Mouse (Mus musculus): ENCODE results near the gene Mlst8.
A peak's percentile ranks its signal among the peaks of the same experiment; 100 is the strongest.

DNA sequence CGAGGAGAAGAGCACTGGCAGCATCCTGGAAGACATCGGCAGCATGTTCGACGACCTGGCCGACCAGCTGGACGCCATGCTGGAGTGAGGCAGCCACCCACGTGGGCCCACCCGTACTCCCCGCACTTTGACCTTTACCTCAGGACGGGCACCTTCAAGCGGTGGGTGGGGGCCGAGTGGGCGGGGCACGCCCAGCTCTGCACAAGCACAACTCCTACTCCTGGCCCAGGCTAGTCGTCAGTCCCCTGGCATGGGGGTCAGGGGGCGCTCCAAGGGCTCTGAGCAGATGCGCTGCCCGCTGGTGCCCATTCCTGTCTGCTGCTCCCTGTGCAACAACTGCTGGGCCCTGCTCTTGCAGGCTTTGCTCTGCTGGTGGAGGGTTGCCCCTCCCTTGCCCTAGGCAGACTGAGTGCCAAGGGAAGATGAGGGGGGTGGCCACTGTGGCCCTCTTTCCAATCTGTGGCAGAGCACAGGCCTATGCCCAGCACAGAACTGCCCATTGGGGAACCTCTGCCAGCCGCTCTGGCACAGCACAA, 28.3 kb upstream of the Mlst8 start:
- TF ChIP-seq MAZ (IDR thresholded peaks at IDR 0.05; ENCODE audit: low read depth, low read length) (no peak), CTCF (conservative IDR thresholded peaks at IDR 0.05 in 1 of 2, IDR thresholded peaks at IDR 0.05 in 1 of 2; ENCODE audit: low read depth in 2 of 2, low read length in 2 of 2) (no peak), RAD21 (IDR thresholded peaks at IDR 0.05; ENCODE audit: low read depth, low read length) (no peak), POLR2A (IDR thresholded peaks at IDR 0.05; ENCODE audit: low read depth, low read length) (0 out of 2 replicates have a peak, but pooled peaks have one; percentile 2), MAFK (IDR thresholded peaks at IDR 0.05; ENCODE audit: insufficient replicate concordance, low read length) (no peak), USF2 (conservative IDR thresholded peaks at IDR 0.05; ENCODE audit: low read depth, low read length) (no peak), ZMIZ1 (IDR thresholded peaks at IDR 0.05; ENCODE audit: low read depth, low read length) (no peak), EP300 (IDR thresholded peaks at IDR 0.05; ENCODE audit: low read length) (no peak), USF1 (IDR thresholded peaks at IDR 0.05; ENCODE audit: low read depth, low read length) (no peak)

Measured in CH12.LX (cell line).